Mouse (Mus musculus) subcutaneous adipose tissue, adult 2 months (tissue): Measurements from ENCODE around the gene Bbs12. TPM values are rescaled to one million over a fixed set of nuclear protein-coding genes. Genes with fewer than 3 reads are reported as not detected.

Experiments
- polyA plus RNA-seq: library from polyadenylated mRNA; depleted of rRNA; stranded (reverse); fragments of >200 nt; gene quantifications from 2 replicates; pipeline ENCODE4 v1.2.3, GENCODE M21; 2012; ENCODE audit warnings: low replicate concordance; rRNA removed

Bbs12 gene
- 0.92 and 2.3 TPM in 2 replicates for polyA plus RNA-seq

DNA sequence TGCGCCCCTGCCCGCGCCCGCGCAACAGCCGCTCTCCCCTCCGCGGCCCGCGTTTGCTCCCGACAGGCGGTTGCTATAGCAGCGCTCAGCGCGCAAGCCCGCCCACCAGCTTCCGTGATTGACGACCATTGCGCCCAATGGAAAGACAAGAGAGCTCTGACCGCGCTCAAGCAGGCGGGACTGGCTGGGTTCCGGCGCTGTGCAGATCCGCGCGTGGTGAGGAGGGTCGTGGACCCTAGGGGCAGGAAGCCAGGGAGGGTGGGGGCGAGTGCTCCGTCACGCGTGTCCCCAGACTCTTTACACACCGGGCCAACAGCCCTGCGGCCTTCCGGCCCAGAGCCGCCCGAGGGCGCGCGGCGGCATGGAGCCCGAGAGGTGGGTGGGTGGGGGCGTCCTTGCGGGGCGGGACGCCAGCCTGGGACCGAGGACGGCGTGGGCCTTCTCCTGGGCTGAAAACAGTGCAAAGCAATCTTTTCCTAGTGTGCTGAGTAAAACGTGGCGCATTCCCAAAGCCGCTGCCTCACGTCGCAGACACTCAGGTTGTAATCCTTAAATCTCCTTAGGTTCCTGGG lies at the start of gene Bbs12, which contains the start of gene Cetn4:
Gene Bbs12, plus strand, starts transcription at position 185 of the 572 bp plus-strand sequence.
Gene Cetn4, minus strand, starts transcription at position 339 of the 572 bp plus-strand sequence.

DNA sequence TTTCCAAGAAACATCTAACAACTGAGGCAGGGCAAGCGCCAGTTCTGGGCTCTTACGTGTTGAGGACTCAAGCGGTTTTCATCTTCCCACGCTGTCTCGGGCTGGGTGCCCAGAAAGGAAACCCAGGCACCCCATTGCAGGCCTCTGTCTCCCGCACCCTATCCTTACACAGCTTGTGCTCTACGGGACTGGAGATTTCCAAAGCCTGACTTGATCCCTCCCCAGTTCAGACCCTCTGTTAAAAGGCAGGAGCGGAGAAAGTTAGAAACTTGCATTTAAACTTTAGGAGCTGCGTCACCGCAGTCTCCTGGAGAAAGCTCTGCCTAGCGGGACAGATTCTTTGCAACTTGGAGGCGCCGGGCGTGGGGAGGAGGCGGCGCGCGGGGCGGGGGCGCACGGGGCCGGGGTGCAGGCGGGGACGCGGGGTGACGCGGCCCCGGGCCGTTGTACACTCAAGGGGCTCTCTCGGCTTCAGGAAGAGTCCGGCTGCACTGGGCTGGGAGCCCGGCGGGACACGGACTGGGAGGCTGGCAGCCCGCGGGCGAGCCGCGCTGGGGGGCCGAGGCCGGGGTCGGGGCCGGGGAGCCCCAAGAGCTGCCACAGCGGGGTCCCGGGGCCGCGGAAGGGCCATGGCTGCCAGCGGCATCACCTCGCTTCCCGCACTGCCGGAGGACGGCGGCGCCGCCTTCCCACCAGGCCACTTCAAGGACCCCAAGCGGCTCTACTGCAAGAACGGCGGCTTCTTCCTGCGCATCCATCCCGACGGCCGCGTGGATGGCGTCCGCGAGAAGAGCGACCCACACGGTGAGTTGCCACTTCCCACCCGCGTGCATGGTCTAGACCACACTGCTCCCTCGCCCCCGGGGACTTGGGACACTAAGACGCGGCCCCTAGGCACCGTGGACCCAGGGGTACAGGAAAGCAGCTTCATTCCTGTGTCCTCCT lies 36.1 kb downstream of the Bbs12 start, which contains the start of gene Fgf2:
Gene Fgf2, plus strand, starts transcription at position 126 of the 945 bp plus-strand sequence.

Other genes with a start within 250 kb of the Bbs12 start
- not detected in 2 replicates for gene Adad1, start 249.0 kb upstream of the Bbs12 start, polyA plus RNA-seq
- not detected in 2 replicates for gene Il2, start 186.6 kb upstream of the Bbs12 start, polyA plus RNA-seq
- not detected in 2 replicates for gene Il21, start 79.9 kb upstream of the Bbs12 start, polyA plus RNA-seq
- gene Cetn4, start 154 bp downstream of the Bbs12 start, polyA plus RNA-seq = 0.46 and 0.70 TPM in 2 replicates
- 10.0 and 14.7 TPM in 2 replicates for gene Fgf2, start 35.8 kb downstream of the Bbs12 start, polyA plus RNA-seq
- 3.1 and 3.3 TPM in 2 replicates for gene Spata5, start 107.3 kb downstream of the Bbs12 start, polyA plus RNA-seq
- 20.3 and 21.1 TPM in 2 replicates for gene Nudt6, start 107.7 kb downstream of the Bbs12 start, polyA plus RNA-seq